Mouse (Mus musculus) midbrain, embryonic 10.5 days (tissue): Measurements from ENCODE around the gene Ebf1. TPM values are rescaled to one million over a fixed set of nuclear protein-coding genes. Genes with fewer than 3 reads are reported as not detected.

Experiments
- DNase-seq: peaks from one replicate; pipeline ENCODE4 v3.0.0-alpha.2; 2017; ENCODE audit warnings: low spot score
- H3K27ac ChIP-seq: fragments of 300-500 bp; sonication (generic); replicated peaks from 2 replicates; pipeline ENCODE4 v1.5.1; 2016; ENCODE audit warnings: mild to moderate bottlenecking
- H3K27me3 ChIP-seq: fragments of 300-500 bp; sonication (generic); 2 replicates; pipeline ENCODE4 v1.6.1; 2016; ENCODE audit warnings: low read depth, mild to moderate bottlenecking; ENCODE audit not compliant: poor library complexity, severe bottlenecking
- H3K36me3 ChIP-seq: fragments of 300-500 bp; sonication (generic); 2 replicates; pipeline ENCODE4 v1.6.1; 2016; ENCODE audit warnings: mild to moderate bottlenecking, moderate library complexity
- H3K4me1 ChIP-seq: fragments of 300-500 bp; sonication (generic); 2 replicates; pipeline ENCODE4 v1.6.1; 2016
- H3K4me3 ChIP-seq: fragments of 300-500 bp; sonication (generic); 2 replicates; pipeline ENCODE4 v1.5.1; 2016; ENCODE audit warnings: mild to moderate bottlenecking, moderate library complexity
- H3K9me3 ChIP-seq: fragments of 300-500 bp; sonication (generic); replicated peaks from 2 replicates; pipeline ENCODE4 v1.6.1; 2016; ENCODE audit warnings: mild to moderate bottlenecking
- WGBS: fragments of 180-500 bp; shearing (Covaris S2); methylation state at CpG from one replicate; pipeline ENCODE4 v1.1.7; 2016; 5-methylcytosine and 5-hydroxymethylcytosine counted together
- polyA plus RNA-seq: library from polyadenylated mRNA; unstranded; fragments of >200 nt; fragmentation: Nextera tagmentation; extraction: Ambion mirVana; gene quantifications from 2 replicates; pipeline ENCODE4 v1.2.1, GENCODE M21; 2016

Ebf1 gene
- polyA plus RNA-seq, 1 experiment from 2014 or later, result 31.8 TPM

- Histone ChIP-seq H3K4me1 (peaks cover 21% of the 10 kb centered on the region), H3K27me3 (0 out of 2 replicates have a peak, but pooled peaks cover 3% of the 10 kb centered on the region), H3K36me3 (no peaks in the 10 kb centered on the region), H3K9me3 (no peaks in the 10 kb centered on the region), H3K4me3 (peak overlapping the region; percentile 7; the same call in 1 of the 2 replicates), H3K27ac (no peak overlapping the region)
- DNase-seq, result peak; percentile 86
- 3% methylated on average over 7 of the region's 7 CpGs for WGBS
Observed at GRCm38 (mm10) chr11:45008078-45008477, 391.0 kb downstream of the Ebf1 start.

GRCm38 (mm10) chr11:45008760-45009159 lies 391.6 kb downstream of the Ebf1 start:
- H3K4me3 ChIP-seq, result no peak overlapping the region
- DNase-seq, result no peak
- H3K27me3 ChIP-seq, result 0 out of 2 replicates have a peak, but pooled peaks cover 3% of the 10 kb centered on the region
- WGBS, result 91% methylated on average over 5 of the region's 5 CpGs
- peaks cover 17% of the 10 kb centered on the region for H3K4me1 ChIP-seq
- no peak overlapping the region for H3K27ac ChIP-seq
- H3K9me3 ChIP-seq, result 0 out of 2 replicates have a peak, but pooled peaks cover under 1% of the 10 kb centered on the region
- H3K36me3 ChIP-seq, result no peaks in the 10 kb centered on the region

DNA sequence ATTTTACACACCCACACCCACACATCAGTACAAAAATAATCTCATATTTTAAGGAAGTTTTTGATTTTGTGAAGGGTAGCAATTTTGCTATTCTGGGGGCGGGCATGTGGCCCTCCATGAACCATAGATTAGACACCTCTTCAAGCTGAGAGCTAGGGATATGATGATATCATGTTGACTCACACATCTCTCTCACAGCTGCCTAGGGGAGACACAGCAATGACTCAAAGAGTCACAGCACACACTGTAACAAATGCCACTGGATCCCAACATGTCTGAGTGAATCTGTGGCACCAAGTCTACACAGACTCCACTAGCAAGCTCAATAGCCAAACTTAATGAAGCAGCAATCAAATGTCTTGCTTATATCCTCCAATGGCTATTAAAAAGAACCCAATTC lies 395.0 kb downstream of the Ebf1 start:
- no peak for DNase-seq
- no peak overlapping the region for H3K27ac ChIP-seq
- H3K4me3 ChIP-seq, result no peak overlapping the region
- 0 out of 2 replicates have a peak, but pooled peaks cover 3% of the 10 kb centered on the region for H3K9me3 ChIP-seq
- peaks cover 12% of the 10 kb centered on the region for H3K4me1 ChIP-seq
- no peaks in the 10 kb centered on the region for H3K36me3 ChIP-seq
- WGBS, result 87% methylated on average over 1 of the region's 1 CpGs
- H3K27me3 ChIP-seq, result 0 out of 2 replicates have a peak, but pooled peaks cover 3% of the 10 kb centered on the region

DNA sequence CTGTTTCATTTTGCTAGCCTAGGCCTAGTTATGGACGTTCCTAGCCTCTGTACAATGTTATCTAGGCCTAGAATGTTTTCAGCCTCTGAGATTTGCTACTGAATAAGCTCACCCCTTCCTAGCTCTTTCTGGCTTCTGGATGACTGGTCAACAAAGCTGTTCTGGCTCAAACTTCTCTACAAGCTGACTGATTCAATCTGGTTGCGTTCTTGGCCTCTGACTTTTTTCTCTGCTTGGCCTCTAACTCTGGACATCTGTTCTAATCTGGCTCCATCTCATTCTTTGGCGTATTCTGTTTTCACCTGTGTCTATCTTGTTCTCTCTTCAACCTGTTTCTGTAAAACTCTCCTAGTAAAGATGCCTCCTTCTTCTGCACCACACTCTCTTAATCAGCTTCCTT lies 400.4 kb downstream of the Ebf1 start:
- H3K36me3 ChIP-seq, result no peaks in the 10 kb centered on the region
- H3K4me1 ChIP-seq, result no peaks in the 10 kb centered on the region
- 83% methylated on average over 3 of the region's 3 CpGs for WGBS
- no peak overlapping the region for H3K4me3 ChIP-seq
- no peak overlapping the region for H3K27ac ChIP-seq
- H3K9me3 ChIP-seq, result 0 out of 2 replicates have a peak, but pooled peaks cover 3% of the 10 kb centered on the region
- DNase-seq, result no peak
- H3K27me3 ChIP-seq, result no peaks in the 10 kb centered on the region

DNA sequence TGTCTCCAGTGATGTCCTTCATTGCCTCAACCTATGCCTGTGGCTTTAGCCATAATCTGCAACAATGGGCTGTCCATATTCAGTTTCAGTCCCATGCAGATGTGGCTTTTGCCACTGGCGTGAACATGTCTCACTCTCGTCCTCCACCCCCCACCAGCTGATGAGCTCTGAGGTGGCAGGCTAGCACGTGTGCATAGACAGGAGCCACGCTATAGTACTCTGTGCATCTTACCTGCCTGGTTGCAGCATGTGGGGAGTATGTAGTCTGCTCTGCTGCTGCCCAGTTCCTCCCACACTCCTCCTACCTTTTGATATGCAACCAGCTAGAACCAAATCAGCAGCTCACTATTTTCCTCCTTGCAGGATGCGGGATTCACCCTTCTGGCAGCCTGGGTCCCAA lies 408.9 kb downstream of the Ebf1 start:
- H3K4me3 ChIP-seq, result no peak overlapping the region
- peaks cover 17% of the 10 kb centered on the region for H3K4me1 ChIP-seq
- WGBS, result 78% methylated on average over 5 of the region's 5 CpGs
- no peaks in the 10 kb centered on the region for H3K9me3 ChIP-seq
- H3K36me3 ChIP-seq, result no peaks in the 10 kb centered on the region
- H3K27me3 ChIP-seq, result no peaks in the 10 kb centered on the region
- H3K27ac ChIP-seq, result 0 out of 2 replicates have a peak overlapping the region, but pooled peaks have one; percentile 77
- DNase-seq, result no peak

GRCm38 (mm10) chr11:45026674-45027073 lies 409.6 kb downstream of the Ebf1 start:
- 9% methylated on average over 11 of the region's 11 CpGs for WGBS
- Histone ChIP-seq H3K4me3 (peak overlapping the region; percentile 20; the same call in 1 of the 2 replicates), H3K36me3 (no peaks in the 10 kb centered on the region), H3K9me3 (no peaks in the 10 kb centered on the region), H3K27ac (peak overlapping the region; percentile 77), H3K27me3 (no peaks in the 10 kb centered on the region), H3K4me1 (peaks cover 17% of the 10 kb centered on the region)
- peak; percentile 26 for DNase-seq

DNA sequence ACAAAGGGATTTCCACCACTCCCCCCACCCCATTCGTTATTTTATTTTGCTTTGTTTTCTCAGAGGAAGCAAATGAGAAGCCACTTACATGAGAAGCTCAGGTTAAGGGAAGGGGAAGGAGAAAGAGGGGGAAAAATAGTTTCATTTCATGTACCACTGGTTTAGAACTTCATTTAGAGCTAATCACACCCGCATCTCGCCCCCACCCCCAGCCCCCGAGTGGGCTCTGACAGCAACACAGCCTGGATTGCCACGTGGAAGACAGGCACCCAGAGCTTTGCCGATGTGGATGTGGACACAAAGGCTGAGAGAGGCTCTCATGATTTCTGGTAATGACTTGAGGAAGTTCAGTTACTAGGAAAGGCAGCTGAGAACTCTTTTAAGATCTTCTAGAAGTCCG lies 410.0 kb downstream of the Ebf1 start:
- Histone ChIP-seq H3K4me3 (peak overlapping the region; percentile 20; the same call in 1 of the 2 replicates), H3K27me3 (no peaks in the 10 kb centered on the region), H3K27ac (peak overlapping the region; percentile 77), H3K9me3 (no peaks in the 10 kb centered on the region), H3K4me1 (peaks cover 17% of the 10 kb centered on the region), H3K36me3 (no peaks in the 10 kb centered on the region)
- no peak for DNase-seq
- 61% methylated on average over 7 of the region's 7 CpGs for whole genome bisulfite sequencing

- H3K4me1 ChIP-seq, result no peaks in the 10 kb centered on the region
- H3K27ac ChIP-seq, result no peak overlapping the region
- H3K9me3 ChIP-seq, result no peaks in the 10 kb centered on the region
- H3K4me3 ChIP-seq, result no peak overlapping the region
- no peak for DNase-seq
- 90% methylated on average over 7 of the region's 7 CpGs for WGBS
- H3K36me3 ChIP-seq, result no peaks in the 10 kb centered on the region
- H3K27me3 ChIP-seq, result no peaks in the 10 kb centered on the region
Observed at GRCm38 (mm10) chr11:45055744-45056610, 438.9 kb downstream of the Ebf1 start.

Other genes with a start within 250 kb of the Ebf1 start
- gene Il12b, start 217.3 kb upstream of the Ebf1 start, polyA plus RNA-seq, result not detected in 2 replicates
- 72.3 and 74.4 TPM in 2 replicates for gene Ublcp1, start 146.8 kb upstream of the Ebf1 start, polyA plus RNA-seq
- 108 and 120 TPM in 2 replicates for gene Rnf145, start 98.4 kb upstream of the Ebf1 start, polyA plus RNA-seq